Mouse (Mus musculus) lung, embryonic 15.5 days (tissue): ENCODE data around the gene Drd1. TPM values are rescaled to one million over a fixed set of nuclear protein-coding genes. Genes with fewer than 3 reads are reported as not detected.

Experiments
- ATAC-seq: fragments of 200-750 bp; cut with Nextera tagmentation; 2 replicates; pipeline ENCODE4 v1.8.0; 2017; ENCODE audit warnings: moderate number of reproducible peaks, borderline replicate concordance; ENCODE audit not compliant: low FRiP score, low TSS enrichment; ENCODE audit errors: extremely low read depth
- H3K27ac ChIP-seq: fragments of 300-500 bp; sonication (generic); 2 replicates; pipeline ENCODE4 v1.5.1; 2015; ENCODE audit warnings: moderate library complexity, mild to moderate bottlenecking, inconsistent platforms
- H3K27me3 ChIP-seq: fragments of 300-500 bp; sonication (generic); 2 replicates; pipeline ENCODE4 v1.6.1; 2015; ENCODE audit warnings: inconsistent platforms
- H3K36me3 ChIP-seq: fragments of 300-500 bp; sonication (generic); 2 replicates; pipeline ENCODE4 v1.6.1; 2015; ENCODE audit warnings: inconsistent platforms
- H3K4me1 ChIP-seq: fragments of 300-500 bp; sonication (generic); 2 replicates; pipeline ENCODE4 v1.6.1; 2015; ENCODE audit warnings: inconsistent platforms
- H3K4me2 ChIP-seq: fragments of 300-500 bp; sonication (generic); 2 replicates; pipeline ENCODE4 v1.6.1; 2015; ENCODE audit warnings: inconsistent platforms, mild to moderate bottlenecking, moderate library complexity
- H3K4me3 ChIP-seq: fragments of 300-500 bp; sonication (generic); 2 replicates; pipeline ENCODE4 v1.5.1; 2015; ENCODE audit warnings: mild to moderate bottlenecking, inconsistent platforms
- H3K9ac ChIP-seq: fragments of 300-500 bp; sonication (generic); 2 replicates; pipeline ENCODE4 v1.6.1; 2015; ENCODE audit warnings: inconsistent platforms
- H3K9me3 ChIP-seq: fragments of 300-500 bp; sonication (generic); 2 replicates; pipeline ENCODE4 v1.6.1; 2016; ENCODE audit warnings: inconsistent platforms
- WGBS: fragments of 180-500 bp; shearing (Covaris S2); methylation state at CpG from one replicate; pipeline ENCODE4 v1.1.7; 2015; 5-methylcytosine and 5-hydroxymethylcytosine counted together
- polyA plus RNA-seq: library from polyadenylated mRNA; unstranded; fragments of >200 nt; fragmentation: Nextera tagmentation; extraction: Ambion mirVana; gene quantifications from 2 replicates; pipeline ENCODE4 v1.2.1, GENCODE M21; 2015

Gene Drd1
- polyA plus RNA-seq, result 0.69 and 0.97 TPM in 2 replicates

DNA sequence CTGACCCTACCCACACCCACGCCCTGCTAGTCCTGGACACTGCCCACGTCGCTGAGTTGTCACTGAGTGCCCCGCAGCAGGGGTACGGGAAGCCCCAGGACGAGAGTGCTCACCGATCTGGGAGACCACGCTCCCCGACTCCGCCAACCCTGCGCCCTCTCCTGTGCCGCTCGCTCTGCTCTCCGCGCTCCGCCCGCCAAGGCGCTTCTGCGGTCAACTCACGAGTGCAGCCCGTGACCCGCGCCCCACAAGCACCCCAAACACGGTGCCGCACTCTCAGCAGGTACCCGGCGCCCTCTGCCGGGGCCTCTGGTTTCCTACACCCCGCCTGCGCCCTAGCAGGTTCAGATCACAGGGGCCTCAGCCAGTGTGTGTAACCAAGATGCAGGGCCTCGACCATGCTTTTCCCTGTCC, at the start of gene Drd1:
Gene Drd1, minus strand, starts transcription at position 258 of the 414 bp plus-strand sequence.
- Histone ChIP-seq H3K36me3 (no peaks in the 10 kb centered on the region), H3K4me1 (peaks cover 9% of the 10 kb centered on the region), H3K27ac (no peak within 1 kb of the TSS), H3K9me3 (no peaks in the 10 kb centered on the region), H3K9ac (peak within 1 kb of the TSS; percentile 31; the same call in 1 of the 2 replicates), H3K4me2 (peak within 1 kb of the TSS; percentile 95), H3K27me3 (peaks cover 31% of the 10 kb centered on the region), H3K4me3 (peak within 1 kb of the TSS; percentile 51)
- 0 out of 2 replicates have a peak, but pooled peaks have one; percentile 35 for ATAC-seq
- WGBS, result under 1% methylated on average over 31 of the region's 31 CpGs

DNA sequence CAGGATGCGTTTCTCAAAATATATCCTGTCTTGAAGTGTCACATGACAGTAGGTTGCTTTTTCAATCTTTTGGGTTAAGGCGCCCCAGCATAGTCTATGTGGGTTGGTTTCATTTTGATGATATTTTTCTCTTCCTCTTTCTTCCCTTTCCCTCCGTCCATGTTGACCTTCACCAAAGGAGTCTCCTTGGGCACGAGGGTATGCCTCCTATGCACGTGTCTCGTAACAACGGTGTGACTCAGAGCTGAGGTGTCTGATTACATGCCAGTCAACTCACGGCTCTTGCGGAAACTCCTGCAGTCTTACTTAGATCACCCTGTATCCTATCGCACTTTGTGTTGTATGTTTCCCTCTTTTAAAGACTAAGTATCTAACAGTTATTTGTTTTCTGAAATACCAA, 48.4 kb upstream of the Drd1 start:
- no peaks in the 10 kb centered on the region for H3K4me1 ChIP-seq
- H3K27ac ChIP-seq, result no peak overlapping the region
- no peak for ATAC-seq
- no peaks in the 10 kb centered on the region for H3K9me3 ChIP-seq
- peaks cover 21% of the 10 kb centered on the region for H3K36me3 ChIP-seq
- no peak overlapping the region for H3K9ac ChIP-seq
- H3K4me2 ChIP-seq, result no peak overlapping the region
- no peaks in the 10 kb centered on the region for H3K27me3 ChIP-seq
- no peak overlapping the region for H3K4me3 ChIP-seq
- WGBS, result 70% methylated on average over 10 of the region's 10 CpGs

DNA sequence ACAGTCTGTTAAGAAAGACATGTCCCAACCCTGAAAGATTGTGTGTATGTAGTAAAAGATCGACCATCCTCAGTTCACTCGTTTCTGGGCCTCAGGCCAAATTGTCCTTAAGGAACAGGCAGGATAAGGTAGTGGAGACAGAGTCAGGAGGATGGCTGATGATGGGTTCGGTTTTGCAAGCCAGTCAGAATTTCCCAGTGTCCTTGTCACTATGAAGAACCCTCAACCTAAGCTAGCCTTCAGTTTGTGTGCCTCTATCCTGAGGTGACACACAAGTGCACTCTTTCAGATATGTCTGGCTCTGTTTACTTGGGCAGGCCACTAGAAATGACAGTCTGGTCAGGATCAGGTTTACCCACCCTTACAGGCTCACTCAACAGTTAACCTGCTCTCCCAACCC, 47.8 kb upstream of the Drd1 start:
- ATAC-seq, result no peak
- no peak overlapping the region for H3K4me2 ChIP-seq
- no peak overlapping the region for H3K27ac ChIP-seq
- no peaks in the 10 kb centered on the region for H3K27me3 ChIP-seq
- H3K4me3 ChIP-seq, result no peak overlapping the region
- no peaks in the 10 kb centered on the region for H3K4me1 ChIP-seq
- 65% methylated on average over 3 of the region's 3 CpGs for WGBS
- peaks cover 22% of the 10 kb centered on the region for H3K36me3 ChIP-seq
- H3K9me3 ChIP-seq, result no peaks in the 10 kb centered on the region
- H3K9ac ChIP-seq, result no peak overlapping the region

DNA sequence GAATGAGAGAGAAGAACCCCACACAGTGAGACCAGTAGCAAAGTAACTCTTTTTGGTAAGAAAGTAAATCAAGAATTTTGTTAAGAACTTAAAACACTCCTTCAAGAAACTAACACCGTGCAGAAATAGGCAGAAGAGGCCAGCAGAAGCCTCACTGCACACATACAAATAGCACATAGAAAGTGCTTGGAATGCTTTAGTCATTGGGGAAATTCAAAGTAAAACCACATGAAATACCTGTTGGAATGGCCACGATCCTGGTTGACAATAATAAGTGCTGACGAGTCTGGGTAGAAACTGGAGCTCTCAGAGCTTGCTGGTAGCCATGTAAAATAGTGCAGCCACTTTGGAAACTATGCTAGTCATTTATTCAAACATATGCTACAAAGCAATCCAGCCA, 46.6 kb upstream of the Drd1 start:
- WGBS, result 88% methylated on average over 3 of the region's 3 CpGs
- H3K4me1 ChIP-seq, result no peaks in the 10 kb centered on the region
- H3K9me3 ChIP-seq, result no peaks in the 10 kb centered on the region
- ATAC-seq, result no peak
- H3K4me2 ChIP-seq, result no peak overlapping the region
- H3K4me3 ChIP-seq, result no peak overlapping the region
- no peaks in the 10 kb centered on the region for H3K27me3 ChIP-seq
- H3K9ac ChIP-seq, result no peak overlapping the region
- H3K36me3 ChIP-seq, result peaks cover 29% of the 10 kb centered on the region
- H3K27ac ChIP-seq, result no peak overlapping the region

DNA sequence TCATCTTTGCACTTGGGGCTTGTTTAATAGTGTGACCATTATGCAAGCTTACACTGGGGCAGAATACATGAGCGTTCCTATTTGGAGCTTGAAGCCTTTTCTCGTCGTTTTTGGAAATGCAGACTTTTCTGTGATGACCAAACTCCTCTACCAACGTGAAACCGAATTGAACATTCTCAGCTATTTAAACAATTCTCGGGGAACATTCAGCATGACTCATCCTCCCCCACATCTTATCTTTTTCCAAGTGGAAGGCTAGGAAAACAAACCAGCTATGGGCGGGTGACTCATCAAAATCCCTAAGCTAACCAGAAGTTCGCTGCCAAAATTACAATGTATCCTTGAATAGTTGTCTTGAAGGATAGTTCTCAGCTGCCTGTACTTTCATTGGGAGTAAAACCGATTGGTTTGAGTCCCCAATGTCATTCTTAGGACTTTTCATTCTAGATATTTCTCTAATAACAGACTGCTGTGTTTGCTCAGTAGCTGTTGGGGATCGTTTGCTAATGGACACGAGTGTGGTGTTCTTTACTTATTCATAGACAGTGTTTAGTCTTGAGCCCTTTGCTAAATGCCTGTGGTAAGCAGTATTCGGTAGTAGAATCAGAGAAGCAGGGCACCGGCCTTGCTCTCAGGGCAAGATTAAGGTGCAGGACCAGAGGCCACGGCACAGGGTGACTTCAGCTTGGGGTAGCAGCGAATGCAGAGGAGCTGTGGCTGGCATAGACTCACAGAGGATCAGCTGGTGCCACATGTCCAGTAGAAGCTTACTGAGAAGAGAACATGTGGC, 45.7 kb upstream of the Drd1 start:
- no peak overlapping the region for H3K27ac ChIP-seq
- H3K9ac ChIP-seq, result no peak overlapping the region
- H3K4me3 ChIP-seq, result no peak overlapping the region
- peaks cover 25% of the 10 kb centered on the region for H3K36me3 ChIP-seq
- no peaks in the 10 kb centered on the region for H3K9me3 ChIP-seq
- no peak overlapping the region for H3K4me2 ChIP-seq
- no peak for ATAC-seq
- WGBS, result 68% methylated on average over 15 of the region's 15 CpGs
- H3K27me3 ChIP-seq, result no peaks in the 10 kb centered on the region
- H3K4me1 ChIP-seq, result no peaks in the 10 kb centered on the region

DNA sequence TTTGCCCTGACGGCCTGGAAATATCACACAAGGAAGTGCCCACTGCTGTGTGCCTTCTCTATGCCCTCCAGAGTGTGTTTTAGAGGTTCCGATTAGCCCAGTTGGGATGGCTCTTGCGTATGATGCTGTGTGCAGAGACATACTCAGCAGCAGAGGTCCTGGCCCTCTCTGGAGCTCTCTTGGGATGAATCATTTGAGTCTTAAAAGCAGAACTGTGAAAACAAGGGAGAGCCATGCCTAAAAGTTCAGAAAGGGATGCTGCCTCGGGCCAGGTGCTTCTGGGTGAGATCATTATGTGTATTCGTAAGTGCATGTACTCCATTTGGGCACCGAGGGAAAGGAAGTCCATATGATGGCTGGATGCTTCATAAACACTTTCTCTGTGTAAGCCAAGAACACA, 42.3 kb upstream of the Drd1 start:
- H3K27ac ChIP-seq, result no peak overlapping the region
- no peak for ATAC-seq
- no peak overlapping the region for H3K4me3 ChIP-seq
- no peaks in the 10 kb centered on the region for H3K4me1 ChIP-seq
- no peak overlapping the region for H3K9ac ChIP-seq
- no peak overlapping the region for H3K4me2 ChIP-seq
- WGBS, result 87% methylated on average over 6 of the region's 6 CpGs
- H3K36me3 ChIP-seq, result peaks cover 32% of the 10 kb centered on the region
- no peaks in the 10 kb centered on the region for H3K27me3 ChIP-seq
- H3K9me3 ChIP-seq, result no peaks in the 10 kb centered on the region

DNA sequence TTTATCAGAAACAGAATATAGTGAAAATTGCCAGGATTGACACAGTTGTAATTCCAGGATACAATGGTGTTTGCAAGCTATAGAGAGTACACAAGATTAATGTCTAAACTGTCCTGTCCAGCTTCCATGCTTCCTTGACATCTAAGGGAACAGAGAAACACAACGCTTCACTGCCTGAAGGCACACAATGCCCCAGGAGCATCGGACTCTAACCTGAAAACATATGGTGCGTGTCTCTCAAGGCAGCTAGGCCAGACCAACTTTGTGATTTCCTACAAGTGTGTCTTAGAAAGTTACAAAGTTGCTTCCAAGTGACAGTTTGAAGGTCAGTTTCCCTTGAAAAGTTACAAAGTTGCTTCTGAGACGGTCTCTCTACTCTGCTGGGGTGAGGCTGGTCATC, 41.7 kb upstream of the Drd1 start:
- Histone ChIP-seq H3K27ac (no peak overlapping the region), H3K4me3 (no peak overlapping the region), H3K9me3 (no peaks in the 10 kb centered on the region), H3K36me3 (peaks cover 38% of the 10 kb centered on the region), H3K27me3 (no peaks in the 10 kb centered on the region), H3K9ac (no peak overlapping the region), H3K4me1 (no peaks in the 10 kb centered on the region), H3K4me2 (no peak overlapping the region)
- no peak for ATAC-seq
- WGBS, result 88% methylated on average over 4 of the region's 4 CpGs

DNA sequence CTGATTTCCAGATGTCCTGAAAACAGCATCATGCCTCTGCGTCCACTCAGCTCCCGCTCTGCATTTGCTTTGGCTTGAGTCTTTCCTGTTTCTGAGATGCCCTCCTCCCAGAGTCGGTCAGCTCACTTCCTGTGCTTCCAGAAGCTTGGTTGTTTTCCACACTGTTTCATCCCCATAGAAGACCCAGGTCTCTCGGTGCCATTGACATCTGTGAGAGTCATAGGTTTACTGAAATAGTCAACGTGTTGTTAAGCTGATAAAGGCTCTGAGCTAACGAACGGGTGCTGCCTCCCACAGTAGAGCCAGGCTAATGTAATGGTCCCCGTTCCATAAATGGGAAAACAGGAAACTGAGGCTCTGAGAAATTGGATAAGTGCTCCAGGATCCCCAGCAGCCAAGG, 40.2 kb upstream of the Drd1 start:
- H3K36me3 ChIP-seq, result peaks cover 48% of the 10 kb centered on the region
- 81% methylated on average over 8 of the region's 8 CpGs for whole genome bisulfite sequencing
- H3K27me3 ChIP-seq, result no peaks in the 10 kb centered on the region
- H3K4me2 ChIP-seq, result no peak overlapping the region
- no peaks in the 10 kb centered on the region for H3K9me3 ChIP-seq
- H3K4me1 ChIP-seq, result no peaks in the 10 kb centered on the region
- no peak overlapping the region for H3K9ac ChIP-seq
- no peak overlapping the region for H3K27ac ChIP-seq
- no peak overlapping the region for H3K4me3 ChIP-seq
- no peak for ATAC-seq

DNA sequence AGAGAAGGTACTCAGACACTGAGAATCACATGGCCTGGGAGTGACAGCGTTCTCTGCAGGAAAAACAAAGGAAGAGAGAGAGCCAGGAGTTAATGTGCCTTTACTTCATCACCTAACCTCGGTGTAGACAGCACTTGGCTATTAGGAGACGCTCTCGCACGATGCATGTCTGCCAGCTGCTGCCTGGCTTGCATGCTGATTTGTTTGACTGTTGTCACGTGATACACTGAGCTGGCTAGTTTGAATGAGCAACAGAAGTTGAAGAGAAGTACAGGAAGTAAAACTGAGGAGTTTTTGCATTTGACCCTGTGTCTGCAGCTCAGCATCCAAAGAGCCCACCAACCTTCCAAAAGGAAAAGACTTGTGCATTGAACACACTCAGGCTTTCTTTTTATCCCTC, 39.5 kb upstream of the Drd1 start:
- H3K4me1 ChIP-seq, result no peaks in the 10 kb centered on the region
- no peak overlapping the region for H3K4me2 ChIP-seq
- H3K27ac ChIP-seq, result no peak overlapping the region
- H3K9me3 ChIP-seq, result no peaks in the 10 kb centered on the region
- H3K4me3 ChIP-seq, result no peak overlapping the region
- no peak overlapping the region for H3K9ac ChIP-seq
- ATAC-seq, result no peak
- H3K27me3 ChIP-seq, result no peaks in the 10 kb centered on the region
- H3K36me3 ChIP-seq, result peaks cover 50% of the 10 kb centered on the region
- 65% methylated on average over 6 of the region's 6 CpGs for WGBS

DNA sequence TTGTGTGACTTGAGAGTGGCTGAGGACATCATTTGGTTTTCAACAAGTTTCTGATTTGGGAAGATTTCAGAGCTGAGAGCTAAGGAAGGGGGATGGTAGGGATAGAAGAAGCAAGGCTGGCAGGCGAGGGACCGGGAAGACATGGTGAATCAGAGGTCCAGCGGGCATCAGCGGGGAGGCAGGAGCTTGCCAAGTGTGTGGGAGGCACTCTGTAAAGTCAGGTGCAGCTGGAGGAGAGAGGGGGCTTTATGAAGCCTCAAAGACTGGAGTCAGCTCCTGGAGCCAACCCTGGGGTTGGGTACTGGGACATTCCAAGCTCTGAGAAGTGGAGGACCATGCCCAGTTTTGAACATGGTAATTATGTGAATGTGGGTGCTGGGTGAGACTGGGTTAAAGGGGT, 38.8 kb upstream of the Drd1 start:
- WGBS, result 92% methylated on average over 4 of the region's 4 CpGs
- no peak overlapping the region for H3K27ac ChIP-seq
- H3K4me1 ChIP-seq, result no peaks in the 10 kb centered on the region
- H3K4me2 ChIP-seq, result no peak overlapping the region
- peaks cover 56% of the 10 kb centered on the region for H3K36me3 ChIP-seq
- no peak for ATAC-seq
- no peaks in the 10 kb centered on the region for H3K9me3 ChIP-seq
- H3K9ac ChIP-seq, result no peak overlapping the region
- H3K4me3 ChIP-seq, result no peak overlapping the region
- H3K27me3 ChIP-seq, result no peaks in the 10 kb centered on the region

DNA sequence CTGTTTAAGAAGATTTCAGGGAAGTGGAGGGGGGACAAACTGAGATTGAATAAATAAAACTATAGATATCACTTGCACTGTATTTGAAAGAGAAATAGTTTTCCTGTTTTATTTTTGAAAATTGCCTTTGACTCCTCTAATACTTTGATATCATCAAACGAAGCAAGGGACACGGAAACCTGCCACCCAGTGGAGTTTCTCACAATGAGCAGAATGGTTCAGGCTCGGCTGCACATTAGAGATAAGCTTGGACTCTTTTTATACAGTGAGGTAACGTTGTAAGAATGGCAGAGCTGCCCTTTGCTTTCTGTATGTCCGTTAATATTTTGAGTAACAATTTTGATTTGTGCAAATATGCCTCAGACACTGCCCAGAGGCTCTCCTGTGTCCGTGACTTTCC, 36.2 kb upstream of the Drd1 start:
- Histone ChIP-seq H3K9ac (no peak overlapping the region), H3K4me3 (no peak overlapping the region), H3K27ac (no peak overlapping the region), H3K36me3 (peaks cover 65% of the 10 kb centered on the region), H3K27me3 (no peaks in the 10 kb centered on the region), H3K4me1 (no peaks in the 10 kb centered on the region), H3K9me3 (no peaks in the 10 kb centered on the region), H3K4me2 (no peak overlapping the region)
- WGBS, result 75% methylated on average over 6 of the region's 6 CpGs
- ATAC-seq, result no peak

DNA sequence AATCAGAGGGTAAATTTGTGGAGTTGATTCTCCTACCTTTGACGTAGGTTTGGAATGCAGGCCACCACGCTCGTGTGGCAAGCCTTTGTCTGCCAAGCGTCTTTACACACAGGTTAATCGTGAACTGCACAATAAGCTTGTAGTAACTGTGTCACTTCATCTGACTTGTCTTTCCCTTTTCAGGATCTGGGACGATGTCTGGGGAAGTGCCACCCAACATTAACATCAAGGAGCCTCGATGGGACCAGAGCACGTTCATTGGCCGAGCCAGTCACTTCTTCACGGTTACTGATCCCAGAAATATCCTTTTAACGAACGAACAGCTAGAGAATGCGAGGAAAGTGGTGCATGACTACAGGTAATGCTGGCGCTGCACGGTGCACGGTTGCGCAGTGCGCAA, 29.8 kb upstream of the Drd1 start:
- H3K27ac ChIP-seq, result no peak overlapping the region
- ATAC-seq, result no peak
- H3K4me2 ChIP-seq, result no peak overlapping the region
- peaks cover 14% of the 10 kb centered on the region for H3K4me1 ChIP-seq
- 87% methylated on average over 18 of the region's 18 CpGs for WGBS
- no peaks in the 10 kb centered on the region for H3K9me3 ChIP-seq
- H3K27me3 ChIP-seq, result no peaks in the 10 kb centered on the region
- no peak overlapping the region for H3K4me3 ChIP-seq
- no peak overlapping the region for H3K9ac ChIP-seq
- H3K36me3 ChIP-seq, result peaks cover 46% of the 10 kb centered on the region
